Mouse (Mus musculus): Measurements from ENCODE around the gene Fam206a.

Fam206a gene

DNA sequence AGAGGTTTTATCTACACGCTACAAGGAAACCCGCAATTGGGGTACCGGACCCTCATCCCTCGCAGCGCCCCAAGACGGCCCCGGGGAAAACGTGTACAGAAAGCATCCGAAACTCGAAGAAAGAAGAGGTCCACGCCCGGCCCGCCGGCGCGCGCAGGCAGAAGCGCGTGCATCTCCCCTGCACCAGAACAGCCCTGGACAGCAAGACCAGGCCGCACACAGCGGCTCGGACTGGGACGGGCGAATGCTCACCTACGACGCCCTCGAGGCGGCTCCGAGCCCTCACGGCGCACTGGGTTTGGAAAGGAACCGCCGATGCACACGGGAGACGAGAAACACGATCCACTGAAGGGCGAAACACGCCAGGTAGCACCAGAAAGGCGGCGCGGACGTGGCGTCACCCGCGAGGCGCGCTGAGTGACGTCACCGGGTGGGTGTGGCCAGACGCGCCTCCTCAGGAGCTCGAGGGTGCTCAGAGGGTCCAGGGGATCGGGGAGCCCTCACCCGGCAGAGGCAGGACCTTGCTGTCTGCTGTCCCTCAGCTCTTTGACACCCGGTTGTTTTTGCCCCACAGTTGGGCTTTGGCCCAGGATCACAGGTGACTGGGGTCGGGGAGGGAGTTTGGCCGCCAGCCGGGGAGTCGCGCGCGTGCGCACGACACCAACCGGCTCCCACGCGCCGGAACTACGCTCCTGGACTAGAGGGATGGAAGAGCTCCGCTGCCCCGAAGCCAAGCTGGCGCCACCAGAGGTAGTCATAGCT, at the start of gene Fam206a, which contains the start of gene Elp1:
Gene Fam206a (plus strand): TSS at position 439 of the 762 bp plus-strand sequence.
Gene Elp1 (minus strand): TSS at position 425 of the 762 bp plus-strand sequence.
- DNase-seq (ENCODE audit: low spot score) = peak; percentile 99

DNA sequence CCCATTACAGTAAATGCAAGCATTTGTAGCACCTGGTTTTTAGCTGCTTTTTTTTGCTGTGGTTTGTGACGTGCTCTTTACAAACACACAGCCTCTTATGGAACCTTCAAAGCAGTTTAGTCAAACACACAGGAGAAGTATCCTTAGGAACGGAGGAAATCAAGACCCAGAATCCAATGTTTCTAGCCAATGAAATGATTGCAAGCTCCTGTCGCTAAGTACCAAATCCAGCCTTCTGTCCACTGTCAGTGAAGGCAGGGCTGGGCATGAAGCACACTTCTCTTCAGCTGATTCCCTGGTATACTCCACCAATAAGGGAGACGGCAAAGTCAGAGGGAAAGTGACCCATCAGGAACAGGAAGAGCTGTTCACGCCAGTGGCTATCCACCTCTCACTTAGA, 46.1 kb upstream of the Fam206a start:
- DNase-seq (ENCODE audit: low spot score) = no peak

DNA sequence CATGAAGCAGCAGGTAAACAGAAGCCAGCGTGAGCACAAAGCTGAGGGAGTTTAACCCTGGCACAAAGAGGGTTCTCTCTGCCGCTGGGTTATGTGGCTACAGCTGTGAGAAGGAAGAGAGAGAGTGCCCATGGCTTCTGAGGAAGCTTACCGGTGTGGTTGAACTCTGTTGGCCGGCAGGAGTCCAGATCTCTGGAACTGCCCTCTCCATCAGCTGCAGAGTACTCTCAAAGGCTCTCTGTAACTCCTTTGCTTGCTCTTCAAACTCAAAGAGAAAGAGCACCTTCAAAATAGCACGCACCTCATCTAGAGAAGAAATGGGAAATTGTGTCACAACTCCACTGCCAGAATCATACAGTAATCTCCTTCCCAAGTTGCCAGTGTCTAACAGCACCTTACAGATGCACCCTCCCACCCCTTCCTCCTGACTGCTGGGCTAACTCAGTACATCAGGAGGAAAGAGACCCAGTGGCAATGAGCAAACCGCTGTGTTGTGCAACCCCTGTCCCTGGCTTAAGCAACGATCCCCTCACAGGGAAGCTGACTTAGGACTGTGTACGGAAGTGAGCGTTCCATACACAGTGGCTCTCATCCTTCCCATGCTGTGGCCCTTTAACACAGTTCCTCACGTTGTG, 45.1 kb upstream of the Fam206a start:
- DNase-seq (ENCODE audit: low spot score) = no peak

DNA sequence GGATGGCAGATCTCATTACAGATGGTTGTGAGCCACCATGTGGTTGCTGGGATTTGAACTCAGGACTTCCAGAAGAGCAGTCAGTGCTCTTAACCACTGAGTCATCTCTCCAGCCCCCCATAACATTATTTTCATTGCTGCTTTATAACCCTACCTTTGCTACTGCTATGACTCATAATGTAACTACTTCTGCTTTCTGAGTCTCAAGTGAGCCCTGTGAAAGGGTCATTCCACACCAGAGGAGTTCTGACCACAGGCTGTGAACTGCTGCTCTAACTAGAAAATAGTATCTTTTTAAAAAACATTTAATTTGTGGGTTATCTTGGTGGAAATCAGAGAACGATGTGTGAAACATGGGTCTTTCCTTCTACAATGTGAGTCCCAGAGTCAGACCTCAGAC, 44.5 kb upstream of the Fam206a start:
- no peak for DNase-seq (ENCODE audit: low spot score)

DNA sequence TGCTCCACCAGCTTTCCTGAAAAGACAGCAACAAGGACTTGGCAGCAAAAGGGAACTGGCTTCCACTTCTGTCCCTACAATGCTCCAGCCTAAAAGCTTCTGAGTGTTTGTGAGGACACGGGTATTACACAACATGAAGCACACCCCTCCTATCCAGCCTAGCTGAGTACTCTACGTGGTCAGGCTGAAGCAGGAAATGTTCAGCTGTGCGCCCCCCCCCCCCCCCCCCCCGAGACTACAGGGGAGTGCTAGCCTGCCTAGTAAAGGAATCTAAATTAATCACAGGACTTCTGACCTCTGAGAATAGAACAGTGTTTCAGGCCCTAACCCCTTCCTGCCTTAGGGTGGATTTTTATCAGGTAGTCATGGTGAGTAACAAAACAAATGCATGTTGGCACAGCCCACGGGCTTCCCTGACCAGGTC, 34.3 kb upstream of the Fam206a start:
- DNase-seq (ENCODE audit: low spot score) = no peak

DNA sequence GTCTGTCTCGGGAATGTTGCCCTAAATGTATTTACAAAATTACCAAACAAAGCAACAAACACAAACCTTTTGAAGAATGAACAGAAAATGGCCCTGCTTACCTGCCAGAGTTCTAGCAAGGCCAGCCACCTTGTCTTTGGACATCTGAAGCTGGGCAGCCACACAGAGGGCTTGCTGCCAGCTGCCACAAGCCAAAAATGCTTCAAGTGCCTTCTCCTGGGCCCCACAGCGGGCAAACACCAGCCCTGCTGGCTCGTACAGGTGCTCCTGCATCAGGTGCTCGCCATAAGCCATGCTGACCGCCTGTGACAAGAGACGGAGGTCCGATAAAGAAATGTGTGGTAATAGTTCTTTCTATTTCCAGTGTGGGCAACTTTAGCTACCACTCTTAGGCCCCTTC, 33.2 kb upstream of the Fam206a start:
- no peak for DNase-seq (ENCODE audit: low spot score)

DNA sequence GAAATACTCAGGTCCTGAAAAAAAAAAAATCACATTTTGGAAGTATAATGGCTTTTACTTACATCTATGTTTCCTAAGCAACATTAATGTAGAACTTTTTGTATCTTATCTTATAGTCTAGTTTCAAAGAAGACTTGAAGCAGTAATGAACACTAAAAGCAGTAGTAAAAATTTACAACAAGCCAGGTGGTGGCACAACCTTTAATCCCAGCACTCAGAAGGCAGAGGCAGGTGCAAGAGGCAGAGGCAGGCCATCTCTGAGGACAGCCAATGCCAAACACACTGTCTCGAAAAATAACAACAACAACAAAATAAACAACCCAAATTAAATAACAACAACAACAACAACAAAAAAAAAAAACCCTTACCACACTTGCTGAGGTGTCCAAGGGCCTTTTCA, 31.1 kb upstream of the Fam206a start:
- DNase-seq (ENCODE audit: low spot score) = no peak

DNA sequence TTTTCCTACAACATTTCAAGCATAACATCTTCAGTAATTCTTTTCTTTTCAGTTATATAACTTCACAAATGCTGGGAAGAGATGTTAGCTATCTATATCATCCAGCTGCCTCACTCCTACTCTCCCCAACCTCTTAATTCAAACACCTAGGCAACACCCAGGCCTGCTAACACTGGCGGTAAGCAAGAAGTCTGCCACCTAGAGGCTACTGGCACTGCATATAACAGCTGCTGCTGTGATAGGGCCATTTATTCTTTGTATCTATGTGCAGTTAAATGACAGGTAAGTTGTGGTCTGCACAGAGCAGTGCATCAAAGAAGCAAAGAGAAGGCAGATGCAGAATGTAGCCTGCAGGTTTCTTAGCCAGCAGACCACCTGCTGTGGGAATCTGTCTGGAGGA, 10.8 kb upstream of the Fam206a start:
- DNase-seq (ENCODE audit: low spot score) = no peak

DNA sequence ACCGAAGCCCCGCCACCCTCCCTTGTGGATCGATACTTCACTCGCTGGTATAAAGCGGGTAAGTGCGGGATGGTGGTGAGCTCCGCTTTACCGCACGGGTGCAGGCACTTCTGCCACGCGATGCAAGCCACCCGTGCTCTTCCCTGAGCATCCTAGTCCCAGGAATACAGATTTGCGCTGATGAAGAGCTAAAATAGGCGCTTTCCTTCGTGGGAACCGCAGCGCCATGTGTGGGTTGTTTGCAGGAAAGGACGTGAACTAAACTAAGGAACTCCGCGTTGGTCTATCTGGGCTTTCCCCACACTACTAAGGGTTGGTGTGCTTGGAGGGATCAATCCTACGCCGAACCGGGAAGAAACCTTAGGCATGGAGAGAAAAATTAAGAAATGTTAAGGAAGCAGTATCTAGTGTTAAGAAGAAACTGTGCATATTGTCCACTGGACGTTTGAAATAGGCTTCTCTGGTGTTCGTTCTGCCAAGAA, 565 bp downstream of the Fam206a start:
- no peak for DNase-seq (ENCODE audit: low spot score)

DNA sequence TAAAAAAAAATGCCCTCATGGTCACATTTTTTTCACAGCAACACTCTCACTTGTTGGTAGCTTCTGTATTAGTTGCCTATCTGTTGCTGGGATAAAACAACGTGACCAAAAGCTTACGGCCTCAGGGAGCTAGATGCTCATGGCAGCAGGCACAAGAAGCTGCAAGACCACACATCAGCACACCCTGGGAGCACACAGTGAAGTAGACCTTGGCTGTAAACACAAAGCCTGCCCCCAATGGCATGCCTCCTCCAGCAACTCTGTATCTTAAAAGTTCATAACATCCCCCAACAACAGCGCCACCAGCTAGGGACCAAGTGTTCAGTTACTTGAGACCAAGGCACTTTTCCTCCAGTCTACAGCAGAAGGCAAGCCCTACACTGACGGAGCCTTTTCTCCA, 6.9 kb downstream of the Fam206a start:
- DNase-seq (ENCODE audit: low spot score) = no peak

DNA sequence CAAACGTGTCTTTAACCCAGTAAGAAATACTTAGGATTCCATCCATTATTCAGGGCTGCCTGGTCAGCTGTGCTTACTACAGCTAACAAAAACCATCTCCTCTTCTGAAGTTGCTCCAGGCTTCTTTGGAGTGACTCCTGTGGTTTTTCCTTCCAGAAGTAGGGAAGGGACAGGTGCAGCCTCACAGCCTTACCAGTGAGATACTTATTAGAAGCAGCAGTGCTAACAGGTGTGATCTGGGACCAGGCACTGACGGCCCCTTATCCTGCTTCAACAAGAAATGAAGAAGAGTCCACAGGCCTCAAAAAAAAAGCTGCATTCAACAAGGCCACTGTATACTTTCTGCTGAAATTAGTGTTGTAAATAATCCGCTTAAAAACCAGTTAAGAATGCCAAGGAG, 9.5 kb downstream of the Fam206a start:
- DNase-seq (ENCODE audit: low spot score) = no peak

DNA sequence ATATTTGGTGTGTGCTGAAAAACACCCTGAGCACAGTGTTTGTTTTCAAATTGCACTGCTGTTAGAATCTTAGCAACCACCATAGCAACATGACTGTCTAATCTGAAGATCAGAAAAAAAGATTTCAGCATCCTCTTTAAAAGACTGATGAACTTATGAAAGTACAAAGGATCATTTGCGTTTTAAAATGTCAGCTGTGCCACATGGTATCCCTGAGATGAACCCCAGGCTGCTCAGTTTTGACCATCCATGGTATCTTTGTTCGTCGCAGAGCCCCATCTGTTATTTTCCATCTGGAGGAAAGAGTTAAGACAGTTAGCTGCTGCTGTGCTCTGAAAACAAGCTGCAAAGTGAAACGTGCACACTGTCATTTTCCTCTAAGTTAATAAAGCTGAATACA, 10.0 kb downstream of the Fam206a start:
- no peak for DNase-seq (ENCODE audit: low spot score)

DNA sequence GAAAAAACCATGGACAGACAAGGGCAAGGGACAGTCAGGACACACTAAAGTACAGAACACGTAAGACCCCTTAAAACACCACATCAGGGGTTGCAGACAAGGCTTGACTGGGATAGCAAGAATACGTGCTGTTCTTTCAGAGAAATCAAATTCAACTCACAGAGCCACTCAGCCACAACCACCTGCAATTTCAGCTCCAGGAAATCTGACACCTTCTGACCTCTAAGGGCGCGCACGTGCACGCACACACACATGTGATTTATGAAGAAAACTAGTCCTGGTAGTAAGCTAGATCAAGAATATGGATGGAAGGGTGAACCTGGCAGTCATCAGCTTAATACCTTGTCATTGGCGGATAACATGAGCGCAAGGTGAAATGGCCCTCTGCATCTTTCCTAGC, 13.0 kb downstream of the Fam206a start:
- DNase-seq (ENCODE audit: low spot score) = no peak

DNA sequence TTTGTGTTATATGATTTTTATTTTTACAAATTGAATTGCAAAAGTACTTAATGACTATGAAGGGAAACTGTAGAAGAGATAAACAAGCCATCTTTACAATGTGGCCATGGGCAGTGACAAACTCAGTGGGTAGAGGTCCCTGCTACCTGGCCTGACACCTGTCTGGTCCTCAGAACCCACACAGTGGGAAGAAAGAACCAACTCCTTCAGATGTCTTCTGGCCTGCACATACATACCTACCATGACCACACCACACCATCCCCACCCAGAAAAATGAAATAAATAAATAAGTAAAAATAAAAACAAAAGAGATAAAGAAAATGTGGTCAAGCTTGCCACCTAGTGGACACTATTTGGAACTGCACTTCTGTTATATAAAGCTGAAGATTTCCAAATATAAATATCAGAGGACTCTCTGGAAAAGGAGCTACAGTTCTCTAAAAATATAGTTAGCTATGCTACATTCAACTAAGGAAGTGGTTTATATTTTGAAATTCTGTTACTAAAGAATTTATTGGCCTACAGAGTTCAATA, 17.9 kb downstream of the Fam206a start:
- no peak for DNase-seq (ENCODE audit: low spot score)

DNA sequence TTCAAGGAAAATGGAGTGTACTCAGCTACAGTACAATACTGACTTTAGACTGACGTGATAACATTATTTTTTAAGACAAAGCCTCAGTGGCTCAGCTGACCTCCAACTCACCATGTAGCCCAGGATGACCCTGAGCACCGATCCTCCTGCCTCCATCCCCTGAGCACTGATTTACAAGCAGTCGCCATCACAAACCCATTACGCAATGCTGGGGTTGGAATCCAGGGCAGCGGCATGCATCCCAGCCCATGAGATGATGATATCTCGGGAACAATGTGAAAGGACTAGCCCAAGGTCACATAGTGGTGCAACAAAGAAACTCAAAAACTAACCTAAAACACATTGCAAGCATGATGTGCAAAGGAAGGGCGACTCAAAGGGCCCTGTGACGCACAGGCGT, 22.1 kb downstream of the Fam206a start:
- no peak for DNase-seq (ENCODE audit: low spot score)

DNA sequence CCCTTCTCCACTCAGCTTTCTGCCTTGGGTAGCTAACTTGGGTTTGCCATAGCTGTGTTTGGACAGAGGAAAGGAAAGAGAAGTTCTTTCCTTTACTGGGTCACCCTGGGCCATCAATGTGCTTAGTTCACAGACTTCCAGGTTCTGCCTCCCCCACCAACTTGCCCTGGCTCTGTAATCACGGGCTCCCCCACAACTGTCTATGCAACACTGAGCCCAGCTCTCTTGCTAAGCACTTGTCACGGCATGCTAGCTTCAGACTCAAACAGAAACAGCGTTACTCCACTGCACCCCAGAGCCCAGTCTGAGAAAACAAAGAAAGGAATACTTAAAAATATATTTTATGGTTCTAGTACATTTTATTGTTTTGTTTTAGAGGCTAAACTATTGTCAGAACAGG, 26.8 kb downstream of the Fam206a start:
- no peak for DNase-seq (ENCODE audit: low spot score)

DNA sequence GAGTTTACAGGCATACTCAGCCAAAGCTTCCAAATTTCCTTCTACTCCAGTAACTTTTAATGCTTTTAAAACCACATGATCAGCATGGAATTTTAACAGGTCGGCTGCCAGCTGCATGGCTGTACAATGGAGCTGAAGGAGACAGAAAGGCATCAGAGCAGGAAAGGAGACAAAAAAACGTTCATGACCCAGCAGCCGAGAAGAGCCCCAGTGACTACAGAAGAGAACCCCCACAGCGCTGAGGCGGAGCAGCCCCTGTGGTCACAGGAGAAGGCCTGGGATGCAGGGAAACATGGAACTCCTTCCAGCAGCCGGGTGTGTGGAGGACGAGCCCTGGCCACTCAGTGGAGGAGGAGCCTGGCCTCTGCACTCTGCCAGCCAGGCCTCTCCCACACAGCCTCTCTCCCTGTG, 27.4 kb downstream of the Fam206a start:
- DNase-seq (ENCODE audit: low spot score) = peak; percentile 38

DNA sequence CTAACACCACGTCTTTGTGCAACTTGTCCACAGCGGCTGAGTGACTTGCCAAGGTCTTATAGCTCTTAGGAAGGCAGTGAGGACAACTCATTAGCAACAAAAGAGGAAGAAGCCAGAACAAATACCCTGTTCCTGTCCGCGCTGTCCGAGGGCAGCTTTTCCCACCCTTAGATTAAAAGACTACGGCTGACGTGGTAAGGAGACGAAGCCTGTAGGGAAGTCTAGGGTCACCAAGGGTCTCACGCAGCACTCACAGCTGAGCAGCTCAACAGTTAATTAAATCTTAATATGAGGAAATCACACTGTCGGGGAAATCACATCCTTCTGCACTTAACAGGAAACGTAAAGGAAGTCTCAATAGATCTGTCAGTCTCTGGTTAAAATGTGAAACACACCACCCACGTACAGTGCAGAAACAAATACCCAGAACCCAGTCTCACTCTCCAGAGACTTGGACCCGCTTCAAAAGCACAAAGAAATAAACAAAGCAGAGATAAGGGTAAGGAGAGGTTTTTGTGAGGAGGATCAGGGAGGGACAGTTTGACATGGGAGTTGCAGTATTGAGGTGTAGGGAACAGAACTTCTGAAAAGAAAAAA, 29.0 kb downstream of the Fam206a start:
- DNase-seq (ENCODE audit: low spot score) = no peak

DNA sequence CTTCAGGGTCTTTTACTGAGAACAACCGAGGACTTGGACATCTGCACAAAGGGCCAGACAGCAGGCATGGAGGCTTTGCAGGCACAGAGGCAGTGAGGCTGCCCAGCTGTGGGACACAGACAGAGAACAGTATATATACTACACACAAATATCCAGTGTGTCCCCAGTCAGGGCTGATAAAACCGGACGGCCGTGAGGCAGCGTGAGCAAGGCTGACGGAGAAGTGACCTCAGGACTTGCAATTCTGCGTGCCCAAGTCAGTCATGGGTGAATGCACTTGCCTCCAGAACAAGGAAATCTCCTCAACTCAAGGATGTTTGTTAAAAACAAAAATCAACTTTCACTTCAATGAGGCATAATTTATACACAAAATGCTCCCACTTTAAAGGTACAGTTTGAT, 29.9 kb downstream of the Fam206a start:
- no peak for DNase-seq (ENCODE audit: low spot score)

DNA sequence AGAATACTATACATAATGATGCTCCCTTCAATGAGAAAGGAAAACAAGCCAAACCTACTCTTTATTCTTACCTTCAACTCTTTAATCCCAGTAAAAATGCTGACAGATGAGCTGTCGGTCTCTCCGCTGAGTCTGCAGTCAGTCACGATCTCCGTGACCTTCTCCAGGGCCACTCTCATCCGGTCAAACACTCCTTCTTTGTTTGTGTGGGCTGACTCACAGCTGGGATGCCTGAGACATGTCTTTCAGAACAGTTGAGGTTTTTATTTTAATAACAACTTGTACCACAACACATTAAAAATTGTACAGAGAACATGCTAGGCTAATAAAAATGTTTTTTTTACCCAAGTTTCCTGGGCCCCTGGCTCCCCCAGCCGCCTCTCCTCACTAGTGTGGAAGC, 35.5 kb downstream of the Fam206a start:
- no peak for DNase-seq (ENCODE audit: low spot score)

DNA sequence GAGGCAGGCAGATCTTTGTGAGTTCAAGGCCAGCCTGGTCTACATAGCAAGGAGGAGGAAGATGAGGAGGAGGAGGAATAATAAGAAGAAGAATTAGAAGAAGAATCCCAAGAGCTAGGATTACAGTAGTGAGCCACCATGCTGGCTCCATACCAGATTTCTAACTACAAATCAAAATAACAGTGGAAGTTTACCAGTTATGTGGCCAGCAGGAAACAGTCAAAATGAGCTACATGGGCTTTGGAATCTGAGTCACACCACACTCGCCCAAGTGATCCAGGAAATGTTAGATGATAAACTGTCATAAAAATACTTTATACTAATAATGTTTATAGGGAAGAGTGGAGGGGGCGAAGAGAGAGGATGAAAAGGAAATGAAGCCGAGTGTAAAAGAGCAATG, 38.2 kb downstream of the Fam206a start:
- no peak for DNase-seq (ENCODE audit: low spot score)

DNA sequence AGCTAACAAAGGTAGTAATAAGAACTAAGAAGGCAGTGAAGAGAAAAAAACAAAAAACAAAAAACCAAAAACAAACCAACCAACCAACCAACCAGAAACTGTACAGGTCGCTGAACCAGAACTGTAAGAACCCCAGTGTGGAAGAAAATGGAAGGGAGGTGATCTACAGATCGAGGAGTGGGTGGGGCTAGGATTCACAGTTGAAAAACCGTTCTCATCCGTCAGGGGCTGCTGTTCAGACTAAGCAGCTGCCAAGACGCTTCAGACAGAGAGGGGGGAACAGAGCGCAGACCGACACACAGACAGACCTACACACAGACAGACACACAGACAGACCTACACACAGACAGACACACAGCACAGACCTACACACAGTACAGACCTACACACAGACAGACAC, 40.4 kb downstream of the Fam206a start:
- no peak for DNase-seq (ENCODE audit: low spot score)

DNA sequence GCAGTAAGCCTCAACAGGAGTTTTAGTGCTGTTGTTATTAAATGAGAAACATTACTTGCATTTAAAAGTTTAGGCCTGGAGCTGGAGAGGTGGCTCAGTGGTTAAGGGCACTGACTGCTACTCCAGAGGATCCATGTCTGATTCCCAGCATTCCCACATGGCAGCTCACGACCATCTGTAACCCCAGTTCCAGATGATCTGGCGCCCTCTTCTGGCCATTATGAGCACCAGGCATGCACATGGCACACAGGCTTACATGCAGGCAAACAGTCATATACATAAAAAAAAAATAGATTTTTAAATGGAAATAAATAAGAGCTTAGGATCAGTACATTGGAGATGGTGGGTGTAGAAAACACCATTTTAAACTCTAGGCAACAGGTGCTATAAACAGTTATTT, 41.8 kb downstream of the Fam206a start:
- no peak for DNase-seq (ENCODE audit: low spot score)
